Mouse (Mus musculus): ENCODE data around the gene Nqo2. TPM values are rescaled to one million over a fixed set of nuclear protein-coding genes. Genes with fewer than 3 reads are reported as not detected.

The Nqo2 gene
- polyA plus RNA-seq, 1 experiment from 2014 or later = 7.7 TPM

GRCm38 (mm10) chr13:33966025-33966412 is 1.5 kb downstream of the Nqo2 start:
- Histone ChIP-seq H3K27ac (ENCODE audit: low read length) (no peak overlapping the region), H3K4me1 (ENCODE audit: control insufficient read depth, insufficient read depth, low read length) (no peaks in the 10 kb centered on the region), H3K27me3 (ENCODE audit: control insufficient read depth, insufficient read depth, low read depth, low read length) (no peaks in the 10 kb centered on the region), H3K9ac (ENCODE audit: low read depth, low read length) (no peak overlapping the region), H3K36me3 (ENCODE audit: control insufficient read depth, insufficient read depth, low read length) (no peaks in the 10 kb centered on the region), H3K4me3 (ENCODE audit: low read depth, low read length) (no peak overlapping the region), H3K9me3 (replicated peaks; ENCODE audit: control insufficient read depth, low read length, poor library complexity, severe bottlenecking) (no peaks in the 10 kb centered on the region), H3K4me2 (ENCODE audit: low read length) (no peak overlapping the region)
- no peak for ATAC-seq
- 74% methylated on average over 4 of the region's 4 CpGs for WGBS

- H3K4me3 ChIP-seq (ENCODE audit: low read depth, low read length) = no peak overlapping the region
- no peak for ATAC-seq
Observed at GRCm38 (mm10) chr13:33966574-33966973, 2.1 kb downstream of the Nqo2 start.

GRCm38 (mm10) chr13:33989625-33990024 is 25.1 kb downstream of the Nqo2 start:
- no peak for ATAC-seq
- no peak overlapping the region for H3K4me2 ChIP-seq (ENCODE audit: low read length)
- 84% methylated on average over 5 of the region's 5 CpGs for WGBS
- no peak overlapping the region for H3K27ac ChIP-seq (ENCODE audit: low read length)
- no peaks in the 10 kb centered on the region; the same call in 1 of the 2 replicates for H3K36me3 ChIP-seq (ENCODE audit: control insufficient read depth, insufficient read depth, low read length)
- no peaks in the 10 kb centered on the region for H3K4me1 ChIP-seq (ENCODE audit: control insufficient read depth, insufficient read depth, low read length)
- H3K9ac ChIP-seq (ENCODE audit: low read depth, low read length) = no peak overlapping the region
- H3K9me3 ChIP-seq (replicated peaks; ENCODE audit: control insufficient read depth, low read length, poor library complexity, severe bottlenecking) = no peaks in the 10 kb centered on the region
- H3K27me3 ChIP-seq (ENCODE audit: control insufficient read depth, insufficient read depth, low read depth, low read length) = no peaks in the 10 kb centered on the region
- H3K4me3 ChIP-seq (ENCODE audit: low read depth, low read length) = no peak overlapping the region

More at GRCm38 (mm10) chr13:33966574-33966973, 2.1 kb downstream of the Nqo2 start:
- Histone ChIP-seq H3K9ac (ENCODE audit: low read depth, low read length) (no peak overlapping the region), H3K4me1 (ENCODE audit: control insufficient read depth, insufficient read depth, low read length) (no peaks in the 10 kb centered on the region), H3K36me3 (ENCODE audit: control insufficient read depth, insufficient read depth, low read length) (no peaks in the 10 kb centered on the region), H3K27me3 (ENCODE audit: control insufficient read depth, insufficient read depth, low read depth, low read length) (no peaks in the 10 kb centered on the region), H3K4me2 (ENCODE audit: low read length) (no peak overlapping the region), H3K9me3 (replicated peaks; ENCODE audit: control insufficient read depth, low read length, poor library complexity, severe bottlenecking) (no peaks in the 10 kb centered on the region), H3K27ac (ENCODE audit: low read length) (no peak overlapping the region)

- H3K27ac ChIP-seq (ENCODE audit: low read length) = no peak overlapping the region
- no peaks in the 10 kb centered on the region for H3K9me3 ChIP-seq (replicated peaks; ENCODE audit: control insufficient read depth, low read length, poor library complexity, severe bottlenecking)
- no peaks in the 10 kb centered on the region for H3K4me1 ChIP-seq (ENCODE audit: control insufficient read depth, insufficient read depth, low read length)
- no peaks in the 10 kb centered on the region for H3K27me3 ChIP-seq (ENCODE audit: control insufficient read depth, insufficient read depth, low read depth, low read length)
- WGBS = 14% methylated on average over 1 of the region's 1 CpGs
- H3K4me3 ChIP-seq (ENCODE audit: low read depth, low read length) = no peak overlapping the region
- no peaks in the 10 kb centered on the region for H3K36me3 ChIP-seq (ENCODE audit: control insufficient read depth, insufficient read depth, low read length)
- H3K9ac ChIP-seq (ENCODE audit: low read depth, low read length) = no peak overlapping the region
- H3K4me2 ChIP-seq (ENCODE audit: low read length) = no peak overlapping the region
- ATAC-seq = peak; percentile 48; the same call in 1 of the 2 replicates
Observed at GRCm38 (mm10) chr13:33995197-33995596, 30.7 kb downstream of the Nqo2 start.

GRCm38 (mm10) chr13:34002058-34003006 is 37.8 kb downstream of the Nqo2 start, which contains the start of the genes Ripk1 and Serpinb6a:
TSS of gene Ripk1 (plus strand) at chr13:34002363.
TSS of gene Serpinb6a (minus strand) at chr13:34002794.
- Histone ChIP-seq H3K36me3 (ENCODE audit: control insufficient read depth, insufficient read depth, low read length) (no peaks in the 10 kb centered on the region), H3K4me3 (ENCODE audit: low read depth, low read length) (peak within 1 kb of the TSS; percentile 90), H3K4me1 (ENCODE audit: control insufficient read depth, insufficient read depth, low read length) (peaks cover 13% of the 10 kb centered on the region), H3K9me3 (replicated peaks; ENCODE audit: control insufficient read depth, low read length, poor library complexity, severe bottlenecking) (no peaks in the 10 kb centered on the region), H3K9ac (ENCODE audit: low read depth, low read length) (peak within 1 kb of the TSS; percentile 94), H3K27ac (ENCODE audit: low read length) (peak within 1 kb of the TSS; percentile 94), H3K27me3 (ENCODE audit: control insufficient read depth, insufficient read depth, low read depth, low read length) (no peaks in the 10 kb centered on the region), H3K4me2 (ENCODE audit: low read length) (peak within 1 kb of the TSS; percentile 94)
- under 1% methylated on average over 92 of the region's 92 CpGs for WGBS
- ATAC-seq = peak; percentile 99

- peaks cover 13% of the 10 kb centered on the region for H3K4me1 ChIP-seq (ENCODE audit: control insufficient read depth, insufficient read depth, low read length)
- no peaks in the 10 kb centered on the region for H3K36me3 ChIP-seq (ENCODE audit: control insufficient read depth, insufficient read depth, low read length)
- H3K9ac ChIP-seq (ENCODE audit: low read depth, low read length) = peak overlapping the region; percentile 94
- peak; percentile 21; the same call in 1 of the 2 replicates for ATAC-seq
- WGBS = 7% methylated on average over 5 of the region's 5 CpGs
- H3K27me3 ChIP-seq (ENCODE audit: control insufficient read depth, insufficient read depth, low read depth, low read length) = no peaks in the 10 kb centered on the region
- H3K4me2 ChIP-seq (ENCODE audit: low read length) = peak overlapping the region; percentile 94
- H3K4me3 ChIP-seq (ENCODE audit: low read depth, low read length) = peak overlapping the region; percentile 90
- no peaks in the 10 kb centered on the region for H3K9me3 ChIP-seq (replicated peaks; ENCODE audit: control insufficient read depth, low read length, poor library complexity, severe bottlenecking)
- peak overlapping the region; percentile 94 for H3K27ac ChIP-seq (ENCODE audit: low read length)
Observed at GRCm38 (mm10) chr13:34003058-34003457, 38.6 kb downstream of the Nqo2 start.

- no peak overlapping the region for H3K4me3 ChIP-seq (ENCODE audit: low read depth, low read length)
- no peak overlapping the region for H3K9ac ChIP-seq (ENCODE audit: low read depth, low read length)
- H3K27me3 ChIP-seq (ENCODE audit: control insufficient read depth, insufficient read depth, low read depth, low read length) = no peaks in the 10 kb centered on the region
- no peak overlapping the region for H3K27ac ChIP-seq (ENCODE audit: low read length)
- no peak overlapping the region for H3K4me2 ChIP-seq (ENCODE audit: low read length)
- peaks cover 7% of the 10 kb centered on the region for H3K4me1 ChIP-seq (ENCODE audit: control insufficient read depth, insufficient read depth, low read length)
- H3K36me3 ChIP-seq (ENCODE audit: control insufficient read depth, insufficient read depth, low read length) = peaks cover 8% of the 10 kb centered on the region
- WGBS = 85% methylated on average over 2 of the region's 2 CpGs
- no peak for ATAC-seq
- no peaks in the 10 kb centered on the region for H3K9me3 ChIP-seq (replicated peaks; ENCODE audit: control insufficient read depth, low read length, poor library complexity, severe bottlenecking)
Observed at GRCm38 (mm10) chr13:34007234-34007633, 42.7 kb downstream of the Nqo2 start.

- ATAC-seq = no peak
- Histone ChIP-seq H3K9me3 (replicated peaks; ENCODE audit: control insufficient read depth, low read length, poor library complexity, severe bottlenecking) (no peaks in the 10 kb centered on the region), H3K4me2 (ENCODE audit: low read length) (no peak overlapping the region), H3K4me3 (ENCODE audit: low read depth, low read length) (no peak overlapping the region), H3K4me1 (ENCODE audit: control insufficient read depth, insufficient read depth, low read length) (no peaks in the 10 kb centered on the region), H3K9ac (ENCODE audit: low read depth, low read length) (no peak overlapping the region), H3K27me3 (ENCODE audit: control insufficient read depth, insufficient read depth, low read depth, low read length) (no peaks in the 10 kb centered on the region), H3K27ac (ENCODE audit: low read length) (no peak overlapping the region), H3K36me3 (ENCODE audit: control insufficient read depth, insufficient read depth, low read length) (peaks cover 31% of the 10 kb centered on the region)
- WGBS = 88% methylated on average over 9 of the region's 9 CpGs
Observed at GRCm38 (mm10) chr13:34016927-34017569, 52.6 kb downstream of the Nqo2 start.

GRCm38 (mm10) chr13:34018521-34018920 is 54.0 kb downstream of the Nqo2 start:
- H3K27me3 ChIP-seq (ENCODE audit: control insufficient read depth, insufficient read depth, low read depth, low read length) = no peaks in the 10 kb centered on the region
- 91% methylated on average over 1 of the region's 1 CpGs for WGBS
- H3K4me3 ChIP-seq (ENCODE audit: low read depth, low read length) = no peak overlapping the region
- no peaks in the 10 kb centered on the region for H3K9me3 ChIP-seq (replicated peaks; ENCODE audit: control insufficient read depth, low read length, poor library complexity, severe bottlenecking)
- no peak for ATAC-seq
- H3K9ac ChIP-seq (ENCODE audit: low read depth, low read length) = no peak overlapping the region
- no peak overlapping the region for H3K27ac ChIP-seq (ENCODE audit: low read length)
- H3K36me3 ChIP-seq (ENCODE audit: control insufficient read depth, insufficient read depth, low read length) = peaks cover 33% of the 10 kb centered on the region
- no peaks in the 10 kb centered on the region for H3K4me1 ChIP-seq (ENCODE audit: control insufficient read depth, insufficient read depth, low read length)
- H3K4me2 ChIP-seq (ENCODE audit: low read length) = no peak overlapping the region
